Mouse (Mus musculus) thymus, adult 2 months (tissue): Measurements from ENCODE around the gene Csnk1g2.

Experiments used
- CTCF ChIP-seq: fragments of 200-500 bp; IDR thresholded peaks from 2 replicates; pipeline ENCODE4 v1.5.1; 2012; ENCODE audit warnings: mild to moderate bottlenecking, control low read depth, low read length, moderate library complexity, borderline replicate concordance; ENCODE audit not compliant: control insufficient read depth, poor library complexity, insufficient read depth; ENCODE audit errors: extremely low read depth
- POLR2A ChIP-seq: fragments of 200-500 bp; IDR thresholded peaks from 2 replicates; pipeline ENCODE4 v1.6.1; 2012; ENCODE audit warnings: mild to moderate bottlenecking, low read length, control low read depth, moderate library complexity; ENCODE audit not compliant: control insufficient read depth, poor library complexity, insufficient read depth; ENCODE audit errors: extremely low read depth

DNA sequence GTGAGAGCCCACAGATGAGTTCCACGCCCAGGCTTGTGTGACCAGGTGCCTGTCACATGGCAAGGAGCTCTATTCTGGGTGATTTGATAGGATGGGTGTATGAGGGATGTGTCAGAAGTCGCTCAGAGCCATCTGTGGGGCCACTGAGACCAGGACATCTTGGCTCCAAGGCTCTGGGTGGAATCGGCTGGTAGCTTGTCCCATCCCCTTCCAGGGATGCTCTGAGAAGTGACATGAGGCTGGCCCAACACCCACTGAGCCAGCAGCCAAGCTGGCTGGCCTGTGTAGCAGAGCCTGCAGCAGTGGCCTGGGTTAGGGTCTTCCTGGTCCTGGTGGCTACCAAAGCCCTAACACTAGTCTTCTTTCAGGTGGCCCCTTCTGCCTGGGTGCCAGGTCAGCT is 14.2 kb upstream of the Csnk1g2 start:
- TF ChIP-seq CTCF = no peak
- no peak for TF ChIP-seq POLR2A
